13 mouse cellular contexts compared by ENCODE assay signal in the genomic region with DNA sequence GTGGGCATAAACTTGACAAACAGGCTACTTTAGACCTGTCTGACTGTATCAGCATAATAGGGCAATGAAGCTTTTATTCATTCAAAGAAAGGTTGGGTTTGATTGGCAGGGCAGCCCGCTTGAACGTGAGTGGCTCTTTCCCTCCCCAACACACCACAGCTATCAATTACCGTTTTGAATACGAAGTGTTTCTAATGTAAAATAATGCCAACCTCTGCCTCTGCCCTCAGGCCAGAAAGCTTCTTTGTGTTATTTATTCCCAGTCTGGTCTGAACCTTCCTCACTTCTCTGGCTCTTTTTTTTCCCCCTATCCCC.
A peak's percentile ranks its signal among the peaks of the same experiment; 100 is the strongest.
DNase-seq lines count a peak whose midpoint lies in the region; ATAC-seq lines count a peak whose summit lies in the region.
"Had no signal": no experiment of that assay in that cellular context is flagged by ENCODE, and none has a peak within 500 bp of the region (broad histone marks: within the 10 kb centered on the region; RNA-seq: fewer than 3 reads in every experiment).

No protein-coding gene starts in this region.

- no peak overlapping the region for H3K27ac ChIP-seq in kidney, embryonic 15.5 days
- peak overlapping the region; percentile 48 for H3K27ac ChIP-seq in forebrain, embryonic 13.5 days
- H3K27ac ChIP-seq in limb, embryonic 13.5 days: no peak overlapping the region; the same call in 1 of the 2 replicates
- peak overlapping the region; percentile 76 for H3K27ac ChIP-seq in neural tube, embryonic 15.5 days (replicated peaks)
- H3K27ac ChIP-seq: heart, adult 2 months; left cerebral cortex, adult 2 months; macrophage had no signal

- H3K27me3 ChIP-seq in kidney, embryonic 15.5 days: peaks cover 18% of the 10 kb centered on the region
- peaks cover 68% of the 10 kb centered on the region for H3K27me3 ChIP-seq in forebrain, embryonic 13.5 days
- H3K27me3 ChIP-seq in limb, embryonic 13.5 days: peaks cover 11% of the 10 kb centered on the region
- no peaks in the 10 kb centered on the region for H3K27me3 ChIP-seq in neural tube, embryonic 15.5 days (replicated peaks)

- no peak overlapping the region; the same call in 1 of the 2 replicates for H3K4me3 ChIP-seq in kidney, embryonic 15.5 days (replicated peaks)
- H3K4me3 ChIP-seq in forebrain, embryonic 13.5 days: peak overlapping the region; percentile 13
- no peak overlapping the region for H3K4me3 ChIP-seq in limb, embryonic 13.5 days
- H3K4me3 ChIP-seq in neural tube, embryonic 15.5 days (replicated peaks): peak overlapping the region; percentile 5; the same call in 1 of the 2 replicates
- H3K4me3 ChIP-seq: erythroblast, embryonic 14.5 days; heart, adult 2 months; left cerebral cortex, adult 2 months had no signal

- DNase-seq in kidney, adult 8-10 months: no peak
- DNase-seq in thymus, postnatal 4 days: no peak
- no peak for DNase-seq in lung, postnatal 25 days (ENCODE audit: low spot score)
- DNase-seq in layer of hippocampus, postnatal 36 days: no peak
- DNase-seq: heart, adult 2 months had no signal

- no peaks in the 10 kb centered on the region for H3K36me3 ChIP-seq in kidney, embryonic 15.5 days
- H3K36me3 ChIP-seq in forebrain, embryonic 13.5 days (ENCODE audit: poor library complexity, severe bottlenecking): no peaks in the 10 kb centered on the region
- H3K36me3 ChIP-seq in limb, embryonic 13.5 days: no peaks in the 10 kb centered on the region
- H3K36me3 ChIP-seq in neural tube, embryonic 15.5 days: no peaks in the 10 kb centered on the region

- no peak overlapping the region for H3K9ac ChIP-seq in kidney, embryonic 15.5 days
- H3K9ac ChIP-seq in forebrain, embryonic 13.5 days: peak overlapping the region; percentile 51; the same call in 1 of the 2 replicates
- H3K9ac ChIP-seq in limb, embryonic 13.5 days: no peak overlapping the region
- peak overlapping the region; percentile 38 for H3K9ac ChIP-seq in neural tube, embryonic 15.5 days (replicated peaks)

- 11% methylated on average over 4 of the region's 4 CpGs for WGBS in kidney, embryonic 15.5 days
- 2% methylated on average over 4 of the region's 4 CpGs for WGBS in forebrain, embryonic 13.5 days
- 11% methylated on average over 4 of the region's 4 CpGs for WGBS in limb, embryonic 13.5 days
- 7% methylated on average over 4 of the region's 4 CpGs for WGBS in neural tube, embryonic 15.5 days

- H3K4me2 ChIP-seq in kidney, embryonic 15.5 days: peak overlapping the region; percentile 39
- H3K4me2 ChIP-seq in forebrain, embryonic 13.5 days: peak overlapping the region; percentile 48
- H3K4me2 ChIP-seq in limb, embryonic 13.5 days (replicated peaks): peak overlapping the region; percentile 45
- peak overlapping the region; percentile 48 for H3K4me2 ChIP-seq in neural tube, embryonic 15.5 days

- H3K9me3 ChIP-seq in kidney, embryonic 15.5 days (replicated peaks): no peaks in the 10 kb centered on the region
- no peaks in the 10 kb centered on the region for H3K9me3 ChIP-seq in forebrain, embryonic 13.5 days (replicated peaks)
- no peaks in the 10 kb centered on the region for H3K9me3 ChIP-seq in limb, embryonic 13.5 days
- no peaks in the 10 kb centered on the region for H3K9me3 ChIP-seq in neural tube, embryonic 15.5 days (replicated peaks)

- peaks cover 15% of the 10 kb centered on the region for H3K4me1 ChIP-seq in kidney, embryonic 15.5 days
- H3K4me1 ChIP-seq in forebrain, embryonic 13.5 days: peaks cover 23% of the 10 kb centered on the region
- peaks cover 32% of the 10 kb centered on the region for H3K4me1 ChIP-seq in limb, embryonic 13.5 days
- H3K4me1 ChIP-seq in neural tube, embryonic 15.5 days: peaks cover 42% of the 10 kb centered on the region

- no peak for ATAC-seq in kidney, embryonic 15.5 days (replicated peaks; ENCODE audit: low FRiP score)
- peak; percentile 76 for ATAC-seq in forebrain, embryonic 13.5 days
- no peak for ATAC-seq in limb, embryonic 13.5 days (ENCODE audit: low FRiP score, low read depth)
- ATAC-seq in neural tube, embryonic 15.5 days (ENCODE audit: low FRiP score): no peak
- ATAC-seq: intestine, postnatal 0 days had no signal

Comparison
In these comparisons a context has a peak if more than half of its experiments do, and no peak if none do; other contexts are left out.
1. H3K27ac ChIP-seq: peak in forebrain, embryonic 13.5 days (single experiment) and neural tube, embryonic 15.5 days (single experiment); none in kidney, embryonic 15.5 days (single experiment) and limb, embryonic 13.5 days (single experiment).
2. H3K4me3 ChIP-seq: peak in forebrain, embryonic 13.5 days (single experiment) and neural tube, embryonic 15.5 days (single experiment); none in kidney, embryonic 15.5 days (single experiment) and limb, embryonic 13.5 days (single experiment).
3. H3K9ac ChIP-seq: peak in forebrain, embryonic 13.5 days (single experiment) and neural tube, embryonic 15.5 days (single experiment); none in kidney, embryonic 15.5 days (single experiment) and limb, embryonic 13.5 days (single experiment).
4. Peak in every context shown above with its lines, with median percentiles within 50 percentile points of each other: H3K4me2 ChIP-seq.